Mouse (Mus musculus) midbrain, embryonic 12.5 days (tissue): Measurements from ENCODE around the gene Entr1. TPM values are rescaled to one million over a fixed set of nuclear protein-coding genes. Genes with fewer than 3 reads are reported as not detected.

Experiments
- ATAC-seq: fragments of 200-750 bp; cut with Nextera tagmentation; 2 replicates; pipeline ENCODE4 v1.8.0; 2017; ENCODE audit warnings: low read depth, moderate TSS enrichment, moderate library complexity; ENCODE audit not compliant: low FRiP score
- H3K27ac ChIP-seq: fragments of 300-500 bp; sonication (generic); replicated peaks from 2 replicates; pipeline ENCODE4 v1.5.1; 2016; ENCODE audit warnings: mild to moderate bottlenecking
- H3K27me3 ChIP-seq: fragments of 300-500 bp; sonication (generic); 2 replicates; pipeline ENCODE4 v1.6.1; 2016; ENCODE audit warnings: mild to moderate bottlenecking
- H3K36me3 ChIP-seq: fragments of 300-500 bp; sonication (generic); 2 replicates; pipeline ENCODE4 v1.6.1; 2016
- H3K4me1 ChIP-seq: fragments of 300-500 bp; sonication (generic); 2 replicates; pipeline ENCODE4 v1.6.1; 2016
- H3K4me2 ChIP-seq: fragments of 300-500 bp; sonication (generic); replicated peaks from 2 replicates; pipeline ENCODE4 v1.6.1; 2016; ENCODE audit warnings: mild to moderate bottlenecking, moderate library complexity
- H3K4me3 ChIP-seq: fragments of 300-500 bp; sonication (generic); 2 replicates; pipeline ENCODE4 v1.5.1; 2016; ENCODE audit warnings: mild to moderate bottlenecking
- H3K9ac ChIP-seq: fragments of 300-500 bp; sonication (generic); replicated peaks from 2 replicates; pipeline ENCODE4 v1.6.1; 2016; ENCODE audit warnings: mild to moderate bottlenecking, moderate library complexity
- H3K9me3 ChIP-seq: fragments of 300-500 bp; sonication (generic); 2 replicates; pipeline ENCODE4 v1.6.1; 2016; ENCODE audit warnings: mild to moderate bottlenecking
- WGBS: fragments of 180-500 bp; shearing (Covaris S2); methylation state at CpG from one replicate; pipeline ENCODE4 v1.1.7; 2016; 5-methylcytosine and 5-hydroxymethylcytosine counted together
- polyA plus RNA-seq: library from polyadenylated mRNA; unstranded; fragments of >200 nt; fragmentation: Nextera tagmentation; extraction: Ambion mirVana; gene quantifications from 2 replicates; pipeline ENCODE4 v1.2.1, GENCODE M21; 2016

Gene Entr1
- polyA plus RNA-seq, 1 experiment from 2014 or later = 169 TPM

DNA sequence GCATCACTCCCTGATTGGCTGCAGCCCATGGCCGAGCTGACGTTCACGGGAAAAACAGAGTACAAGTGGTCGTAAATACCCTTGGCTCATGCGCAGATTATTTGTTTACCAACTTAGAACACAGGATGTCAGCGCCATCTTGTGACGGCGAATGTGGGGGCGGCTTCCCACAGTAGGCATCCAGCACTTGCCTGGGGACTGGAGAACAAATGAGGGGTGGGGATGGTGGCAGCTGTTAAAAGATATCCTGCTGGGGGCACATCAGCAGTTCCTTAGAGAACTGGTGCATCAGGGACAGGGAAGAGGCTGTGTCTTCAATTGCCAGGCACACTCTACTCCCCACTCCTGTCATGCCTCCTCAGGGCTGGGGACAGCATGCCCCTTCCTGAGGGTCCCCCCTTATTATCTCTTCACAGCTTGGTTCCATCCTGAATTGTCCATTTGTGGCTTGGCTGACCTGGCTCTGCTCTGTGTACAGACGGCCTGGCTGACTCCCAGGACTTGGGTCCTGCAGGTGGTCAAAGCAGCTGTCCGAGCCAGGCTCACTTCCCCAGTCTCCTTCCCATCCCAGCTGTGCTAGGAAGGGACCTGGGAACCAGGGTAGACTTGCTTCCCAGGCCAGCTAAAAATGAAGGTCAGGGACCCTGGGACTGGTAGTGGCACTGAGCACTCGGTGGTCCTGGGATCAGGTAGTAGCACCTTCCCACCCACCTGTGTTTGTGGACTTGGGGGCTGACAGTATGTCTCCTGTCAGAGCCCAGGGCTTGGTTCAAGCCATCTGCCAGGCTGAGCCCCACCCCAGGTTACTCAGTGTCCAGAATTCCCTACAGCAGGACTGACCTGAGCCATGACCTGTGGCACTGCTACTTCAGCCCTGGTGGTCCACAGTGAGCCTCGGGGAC lies 50.6 kb downstream of the Entr1 start:
- H3K27me3 ChIP-seq = no peaks in the 10 kb centered on the region
- no peaks in the 10 kb centered on the region for H3K9me3 ChIP-seq
- H3K4me2 ChIP-seq = no peak overlapping the region
- no peak overlapping the region for H3K9ac ChIP-seq
- WGBS = 82% methylated on average over 9 of the region's 13 CpGs
- H3K4me3 ChIP-seq = no peak overlapping the region
- peaks cover 51% of the 10 kb centered on the region for H3K36me3 ChIP-seq
- H3K27ac ChIP-seq = no peak overlapping the region
- H3K4me1 ChIP-seq = no peaks in the 10 kb centered on the region
- ATAC-seq = no peak

Other genes starting within 250 kb of the Entr1 start
- 0.10 and 0.13 TPM in 2 replicates for gene Lhx3, start 181.0 kb downstream of the Entr1 start, polyA plus RNA-seq
- 21.2 and 22.2 TPM in 2 replicates for gene Qsox2, start 151.8 kb downstream of the Entr1 start, polyA plus RNA-seq
- gene Ccdc187, start 94.8 kb downstream of the Entr1 start, polyA plus RNA-seq = 0.08 and 0.12 TPM in 2 replicates
- 128 and 129 TPM in 2 replicates for gene Gpsm1, start 73.8 kb downstream of the Entr1 start, polyA plus RNA-seq
- gene Dnlz, start 37.2 kb downstream of the Entr1 start, polyA plus RNA-seq = 34.4 and 35.2 TPM in 2 replicates
- 2.0 and 2.1 TPM in 2 replicates for gene Card9, start 28.4 kb downstream of the Entr1 start, polyA plus RNA-seq
- gene Snapc4, start 8.7 kb downstream of the Entr1 start, polyA plus RNA-seq = 36.9 and 41.5 TPM in 2 replicates
- gene Pmpca, start within 50 bp of the Entr1 start, polyA plus RNA-seq = 126 and 128 TPM in 2 replicates
- gene Inpp5e, start 19.9 kb upstream of the Entr1 start, polyA plus RNA-seq = 31.4 and 33.8 TPM in 2 replicates
- gene Sec16a, start 55.9 kb upstream of the Entr1 start, polyA plus RNA-seq = 29.3 and 33.3 TPM in 2 replicates
- gene Notch1, start 127.3 kb upstream of the Entr1 start, polyA plus RNA-seq = 53.5 and 56.2 TPM in 2 replicates
- 50.4 and 64.8 TPM in 2 replicates for gene Egfl7, start 190.7 kb upstream of the Entr1 start, polyA plus RNA-seq
- not detected in 2 replicates for gene Gm20532, start 197.3 kb upstream of the Entr1 start, polyA plus RNA-seq
- 6.9 and 9.6 TPM in 2 replicates for gene Agpat2, start 215.1 kb upstream of the Entr1 start, polyA plus RNA-seq
- 75.1 and 77.5 TPM in 2 replicates for gene Fam69b, start 239.1 kb upstream of the Entr1 start, polyA plus RNA-seq